Mouse (Mus musculus) kidney, postnatal 4 days (tissue): ENCODE results near the gene Snx17.

Source experiments
- DNase-seq, 2 experiments: peaks; one replicate each; pipeline ENCODE4 v3.0.0; 2021; ENCODE audit warnings: mixed read lengths in 2 of 2

Snx17 gene

DNA sequence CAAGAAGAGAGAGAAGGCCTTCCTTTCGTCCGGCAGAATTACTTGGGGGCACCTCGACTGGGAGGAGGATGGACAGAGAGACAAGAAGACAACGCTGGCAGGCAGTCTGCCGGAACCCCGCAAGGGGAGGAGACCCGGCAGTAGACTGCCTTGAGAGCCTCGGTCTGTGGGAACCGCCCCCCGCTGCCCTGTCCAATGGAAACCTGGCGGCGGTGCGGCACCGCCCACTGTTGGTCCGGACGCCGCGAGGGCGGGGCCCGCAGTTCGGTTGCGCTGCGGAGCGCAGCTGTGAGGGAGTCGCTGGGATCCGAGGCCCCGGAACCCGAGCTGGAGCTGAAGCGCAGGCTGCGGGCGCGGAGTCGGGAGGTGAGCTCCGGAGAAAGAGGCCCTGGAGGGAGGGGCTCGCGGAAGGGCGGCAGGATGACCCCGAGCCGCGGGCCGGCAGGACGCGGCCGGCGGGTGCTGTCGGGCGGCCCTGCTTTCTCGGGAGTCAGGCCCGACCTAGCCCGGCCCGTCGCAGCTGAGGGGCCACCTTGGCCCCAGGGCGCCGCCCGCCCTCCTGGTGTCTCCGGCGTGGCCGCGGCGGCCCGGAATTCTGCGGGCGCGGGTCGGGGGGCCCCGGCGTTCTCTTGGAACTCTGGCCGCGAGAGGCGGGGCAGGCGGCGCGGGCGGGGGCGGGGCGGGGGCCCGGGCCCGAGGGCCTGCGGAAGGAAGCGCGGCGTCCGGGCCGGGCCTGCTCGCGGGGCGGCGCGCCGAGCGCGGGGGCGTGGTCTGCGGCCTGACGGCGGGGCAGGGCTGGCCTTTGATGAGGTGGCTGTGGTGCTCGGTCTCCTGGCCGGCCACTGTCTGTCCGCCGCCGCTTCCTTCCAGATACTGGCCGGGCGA lies 47.9 kb downstream of the Snx17 start, which contains the start of the genes Nrbp1 and Gm9970:
Nrbp1 (plus strand) TSS at position 228 of the 885 bp plus-strand sequence.
Gm9970 (minus strand) TSS at position 596 of the 885 bp plus-strand sequence.
- DNase-seq, result peak; percentile 96 to 98

DNA sequence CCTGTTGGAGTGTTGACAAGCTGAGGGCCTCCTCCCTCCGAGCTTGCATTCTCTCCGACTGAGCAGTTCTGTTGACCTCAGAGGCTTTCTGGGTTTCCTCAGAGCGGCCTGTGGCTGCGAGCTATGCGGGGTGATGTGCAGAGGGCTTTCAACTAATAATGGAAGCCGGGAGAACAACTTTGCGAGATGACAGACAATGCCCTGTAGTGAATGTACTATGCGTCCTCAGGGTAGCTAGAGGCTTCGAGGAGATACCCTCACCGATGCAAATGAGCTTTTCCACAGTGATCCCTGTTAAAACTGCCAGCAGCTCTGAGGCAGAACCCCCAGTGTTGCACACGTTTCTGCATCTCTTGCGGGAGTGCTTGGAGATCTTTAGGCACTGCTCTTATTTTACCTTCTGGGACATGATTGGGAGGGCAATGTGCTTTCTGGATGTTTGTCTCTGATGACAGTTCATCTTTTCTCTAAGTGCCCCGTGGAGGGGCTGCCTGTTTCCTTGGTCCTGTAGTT lies 48.6 kb downstream of the Snx17 start:
- DNase-seq, result no peak

GRCm38 (mm10) chr5:31242191-31242590 lies 49.2 kb downstream of the Snx17 start:
- DNase-seq, result no peak
